Mouse (Mus musculus): ENCODE measurements around the gene Nsun5.
"Not testable (repeated sequence)": the region's sequence is repeated elsewhere in the genome, so short reads cannot be mapped to it uniquely, and the experiment has no call there.

Nsun5 gene

DNA sequence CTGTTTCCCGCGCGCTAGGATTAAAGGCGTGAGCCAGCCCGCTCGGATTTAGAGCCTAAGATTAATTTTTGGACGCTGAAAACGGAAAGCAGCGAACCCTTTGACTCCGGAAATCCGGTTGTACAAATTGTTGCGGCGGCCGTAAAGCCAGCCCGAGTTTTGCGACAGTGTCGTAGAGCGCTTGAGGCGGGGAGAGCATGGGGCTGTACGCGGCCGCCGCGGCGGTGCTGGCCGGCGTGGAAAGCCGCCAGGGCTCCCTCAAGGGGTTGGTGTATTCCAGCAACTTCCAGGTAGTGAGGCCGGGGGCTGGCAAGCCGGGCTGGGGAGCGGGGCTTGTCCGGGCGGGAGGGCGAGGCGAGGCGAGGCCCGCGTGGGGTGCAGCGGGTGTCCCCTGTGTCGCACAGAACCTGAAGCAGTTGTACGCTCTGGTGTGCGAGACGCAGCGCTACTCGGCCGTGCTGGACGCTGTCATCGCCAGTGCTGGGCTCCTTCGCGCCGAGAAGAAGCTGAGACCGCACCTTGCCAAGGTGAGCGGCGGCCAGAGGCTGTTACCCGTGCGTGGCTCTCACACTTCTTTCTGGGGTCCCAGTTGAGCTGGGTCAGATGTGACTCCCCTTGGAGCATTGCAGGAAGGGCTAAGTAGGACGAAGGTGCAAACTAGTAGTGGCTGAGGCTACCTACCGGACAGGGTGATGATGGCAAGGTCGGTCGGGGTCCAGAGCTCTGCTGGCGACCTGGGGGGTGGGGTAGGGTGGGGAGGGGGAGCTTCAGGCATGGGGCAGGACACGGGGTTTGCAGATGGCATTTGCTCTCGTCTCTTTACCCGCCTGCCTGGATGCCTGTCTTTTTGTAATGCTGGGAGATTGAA, at the start of gene Nsun5:
Gene Nsun5, plus strand, starts transcription at position 167 of the 868 bp plus-strand sequence.
- peak; percentile 79 for DNase-seq (ENCODE audit: low read depth)

DNA sequence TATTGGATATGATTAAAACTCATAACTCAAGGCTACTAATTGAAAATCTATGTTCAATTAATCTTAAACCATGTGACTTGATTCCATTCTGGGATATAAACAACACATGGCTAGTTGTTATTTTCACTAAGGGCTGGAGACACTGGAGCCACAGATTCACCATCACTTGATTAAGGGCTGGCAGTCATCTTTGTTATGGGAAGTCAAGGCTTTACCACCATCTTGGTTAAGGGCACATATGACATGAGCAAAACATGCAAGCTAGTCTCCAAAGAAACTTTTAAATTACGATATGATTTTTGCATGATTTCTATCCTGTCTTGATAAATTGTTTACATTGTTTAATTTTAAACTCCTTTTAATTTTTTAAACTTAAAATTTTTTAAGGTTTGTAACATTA, 47.6 kb upstream of the Nsun5 start:
- no peak for DNase-seq (ENCODE audit: low read depth)

DNA sequence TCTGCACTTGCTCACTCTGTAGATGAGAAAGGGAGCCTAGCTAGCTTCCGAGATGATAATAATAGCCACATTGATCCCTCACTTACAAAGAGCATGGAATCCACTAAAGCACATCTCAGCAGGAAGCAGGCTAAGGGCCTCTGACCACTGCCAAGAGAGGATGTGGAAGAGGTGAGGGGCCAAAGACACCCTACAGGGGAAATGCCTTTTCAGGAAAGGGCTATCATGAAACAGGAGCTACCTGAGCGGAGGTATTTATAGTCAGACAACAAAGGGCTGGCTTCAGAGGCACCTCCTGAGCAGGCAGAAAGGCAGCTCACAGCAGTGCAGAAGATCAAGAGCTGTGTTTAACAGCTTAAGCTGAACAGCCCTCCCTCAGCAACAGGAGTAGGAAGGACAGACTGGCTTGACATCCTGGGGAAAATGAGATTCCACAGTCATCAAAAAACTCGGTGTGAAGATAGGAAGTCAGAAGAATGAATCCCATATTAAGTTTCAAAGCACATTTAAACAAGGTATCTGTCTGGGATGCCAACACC, 43.6 kb upstream of the Nsun5 start:
- DNase-seq (ENCODE audit: low read depth), result no peak

DNA sequence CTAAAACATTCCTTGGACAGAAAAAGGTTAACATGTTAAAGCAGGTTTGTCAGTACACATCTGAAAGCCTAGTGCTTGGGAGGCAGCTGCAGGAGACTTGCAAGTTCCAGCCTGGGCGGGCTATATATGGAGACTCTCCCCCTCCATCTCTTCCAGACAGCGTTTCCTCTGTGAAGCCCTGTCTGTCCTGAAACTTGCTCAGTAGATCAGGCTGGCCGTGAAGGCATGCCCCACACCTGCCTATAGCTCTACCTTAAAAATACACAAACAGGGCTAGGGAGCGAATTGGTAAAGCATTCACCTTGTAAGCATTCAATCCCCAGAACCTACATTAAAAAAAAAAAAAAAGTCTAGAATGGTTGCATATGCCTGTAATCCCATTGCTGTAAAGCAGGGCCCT, 40.3 kb upstream of the Nsun5 start:
- no peak for DNase-seq (ENCODE audit: low read depth)

DNA sequence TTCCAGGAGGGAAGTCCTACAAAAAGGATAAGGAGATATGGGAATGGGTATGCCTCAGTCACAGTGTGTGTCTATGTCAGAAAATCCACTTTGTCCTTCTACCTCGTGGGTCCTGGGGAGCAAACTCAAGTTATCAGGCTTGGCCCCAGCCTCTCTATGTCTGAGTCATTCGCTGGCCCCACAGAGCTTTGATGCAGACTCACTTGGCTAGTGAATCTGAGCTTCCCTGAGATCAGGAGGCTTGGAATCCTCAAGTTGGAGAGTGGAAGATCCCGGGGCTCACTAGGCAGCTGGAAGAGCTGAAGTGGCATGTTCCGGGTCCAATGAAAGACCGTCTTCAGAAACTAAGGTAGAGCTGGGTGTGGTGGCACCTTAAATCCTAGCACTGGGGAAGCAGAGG, 39.6 kb upstream of the Nsun5 start:
- no peak for DNase-seq (ENCODE audit: low read depth)

DNA sequence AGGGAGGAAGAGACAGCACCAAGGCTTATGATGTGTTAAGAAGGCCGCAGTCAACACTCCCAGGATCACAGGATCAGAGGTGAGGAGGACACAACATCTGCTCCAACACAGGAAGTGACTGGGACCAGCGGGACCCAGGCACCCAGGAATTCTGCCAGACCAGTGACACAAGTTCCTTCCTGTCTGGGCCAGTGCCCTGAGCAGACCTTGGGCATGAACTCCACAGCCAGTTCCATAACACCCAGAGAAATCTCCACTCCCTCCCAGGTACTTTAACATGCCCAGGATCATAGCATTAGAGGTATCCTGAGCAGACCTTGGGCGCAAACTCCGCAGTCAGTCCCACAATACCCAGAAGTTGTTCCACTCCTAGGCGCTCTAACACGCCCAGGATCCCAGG, 38.6 kb upstream of the Nsun5 start:
- DNase-seq (ENCODE audit: low read depth), result no peak

DNA sequence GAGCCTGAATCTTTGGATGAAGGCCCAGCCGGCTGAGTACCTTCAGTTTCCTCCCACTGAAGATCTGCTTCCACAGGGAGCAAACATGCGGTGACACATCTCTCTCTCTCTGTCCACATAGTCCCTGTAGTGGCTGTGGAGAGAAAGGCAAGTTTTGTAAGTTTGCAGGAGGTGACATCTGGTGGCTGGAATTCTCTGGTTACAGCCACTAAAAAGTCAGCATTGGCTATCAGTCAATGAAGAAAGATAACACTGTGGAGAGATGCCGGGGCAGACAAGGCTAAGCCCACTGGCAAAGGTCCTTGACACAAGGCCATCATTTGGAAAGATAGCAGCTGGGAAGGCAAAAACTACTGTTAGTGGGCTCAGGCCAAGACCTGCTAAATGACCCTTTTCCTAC, 32.2 kb upstream of the Nsun5 start:
- no peak for DNase-seq (ENCODE audit: low read depth)

DNA sequence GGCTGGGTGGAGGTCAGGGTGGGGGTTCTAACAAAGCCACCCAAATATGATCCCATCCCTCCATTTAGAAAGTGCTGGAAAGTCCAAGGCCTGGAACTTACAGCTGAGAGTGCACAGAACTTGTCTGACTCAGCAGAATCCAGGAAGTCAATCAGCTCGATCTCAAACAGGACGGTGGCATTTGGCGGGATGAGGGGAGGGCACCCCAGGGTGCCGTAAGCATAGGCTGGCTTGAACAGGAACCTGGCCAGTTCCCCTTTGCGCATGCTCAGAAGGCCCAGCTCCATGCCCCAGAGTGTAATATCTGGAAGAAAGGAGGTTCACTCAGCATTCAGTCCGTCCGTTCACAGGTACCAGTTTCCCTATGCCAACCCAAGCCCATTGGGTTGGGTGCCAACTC, 23.8 kb upstream of the Nsun5 start:
- no peak for DNase-seq (ENCODE audit: low read depth)

DNA sequence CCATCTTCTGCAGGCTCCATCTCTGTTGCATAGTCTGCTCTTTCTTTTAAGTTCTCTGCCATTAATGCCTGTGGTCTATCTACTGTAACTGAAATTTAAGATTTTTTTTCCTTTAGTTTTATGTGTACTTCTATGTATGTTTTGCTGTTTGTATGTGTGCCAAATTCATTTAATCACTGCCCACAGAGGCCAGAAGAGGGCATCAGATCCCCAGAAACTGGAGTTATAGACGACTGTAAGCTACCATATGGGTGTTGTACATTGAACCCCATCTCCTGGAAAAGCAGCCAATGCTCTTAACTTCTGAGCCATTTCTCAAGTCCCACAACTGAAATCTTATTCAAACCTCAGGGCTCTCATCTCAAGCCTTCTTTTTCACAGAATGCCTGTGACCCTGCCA, 23.3 kb upstream of the Nsun5 start:
- no peak for DNase-seq (ENCODE audit: low read depth)

DNA sequence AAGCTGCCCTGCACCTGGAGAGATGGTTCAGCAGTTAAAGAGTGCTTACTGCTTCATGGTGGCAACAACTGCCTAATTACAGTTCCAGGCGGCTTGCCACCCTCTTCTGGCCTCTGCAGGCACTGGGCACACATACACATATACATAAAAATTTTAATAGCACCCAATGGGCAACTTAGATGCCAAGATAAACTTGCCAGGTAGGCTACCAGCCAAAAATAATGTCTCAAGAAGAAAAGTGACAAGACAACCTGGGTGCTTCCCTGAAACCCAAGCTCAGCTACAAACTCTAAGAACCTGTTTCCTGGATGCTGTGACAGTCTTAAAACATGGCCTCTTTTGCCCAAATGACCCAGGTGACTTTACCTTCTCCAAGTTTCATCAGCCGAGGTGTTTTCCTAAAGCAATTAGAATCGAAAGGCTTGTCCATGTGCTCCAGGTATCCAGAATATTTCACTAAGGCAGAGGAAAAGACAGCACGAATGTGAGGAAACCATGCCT, 22.2 kb upstream of the Nsun5 start:
- no peak for DNase-seq (ENCODE audit: low read depth)

DNA sequence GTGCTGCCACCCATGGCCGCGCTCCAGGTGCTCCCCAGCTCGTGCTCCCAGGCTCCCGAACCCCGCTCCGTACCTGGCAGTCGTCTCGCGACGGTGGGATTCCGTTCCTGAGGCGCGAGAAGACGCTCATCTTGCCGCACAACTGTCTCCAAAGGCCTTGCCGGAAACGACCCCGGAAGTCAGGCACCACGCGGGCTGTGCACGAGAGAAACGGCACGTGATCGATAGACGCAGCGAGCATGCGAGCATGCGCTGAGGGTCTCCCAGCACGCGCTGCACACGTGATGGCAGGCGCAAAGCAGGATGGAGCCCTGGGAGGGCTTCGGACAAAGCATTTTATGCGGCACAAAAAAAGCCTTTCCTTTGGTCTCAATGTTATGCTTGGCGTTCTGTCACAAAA, 19.9 kb upstream of the Nsun5 start, which contains the start of gene Fkbp6:
Gene Fkbp6, minus strand, starts transcription at position 183 of the 400 bp plus-strand sequence.
- DNase-seq (ENCODE audit: low read depth), result no peak

DNA sequence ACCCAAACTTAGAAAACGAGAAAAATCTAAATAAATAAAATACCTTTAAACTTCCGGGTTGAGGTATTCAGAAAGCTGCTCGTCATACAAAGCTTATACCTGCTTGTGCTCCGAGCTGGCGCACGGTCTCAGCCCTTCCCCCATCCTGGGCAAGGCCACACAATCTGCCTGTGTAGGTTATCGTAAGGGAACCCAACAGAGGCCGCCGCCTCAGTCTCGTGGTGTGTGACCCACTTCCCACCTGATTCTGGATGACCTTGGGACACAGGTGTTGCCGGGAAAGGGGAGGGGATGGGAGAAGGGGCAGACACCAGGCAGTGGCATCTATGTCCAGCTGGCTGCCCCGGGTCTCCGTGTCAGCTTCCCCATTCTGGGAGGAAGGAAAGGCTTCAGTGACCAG, 18.1 kb upstream of the Nsun5 start:
- DNase-seq (ENCODE audit: low read depth), result no peak

DNA sequence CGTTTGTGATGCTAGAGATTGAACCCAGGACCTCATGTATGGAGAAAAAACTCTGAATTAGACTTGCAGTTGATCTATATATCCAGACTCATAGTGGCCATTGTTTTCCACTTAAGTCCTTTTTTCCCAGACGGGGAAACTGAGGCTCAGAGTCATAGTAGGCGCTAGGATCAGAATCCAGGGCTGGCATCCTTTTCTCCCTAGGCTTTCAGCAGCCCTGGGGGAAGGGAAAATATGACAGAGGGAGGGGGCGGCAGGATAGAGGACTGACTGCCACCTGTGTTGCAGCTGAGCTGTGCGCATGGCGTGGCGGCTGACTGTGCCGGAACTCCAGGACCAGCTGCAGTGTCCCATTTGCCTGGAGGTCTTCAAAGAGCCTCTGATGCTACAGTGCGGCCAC, 16.8 kb upstream of the Nsun5 start, which contains the start of gene Trim50:
Gene Trim50, plus strand, starts transcription at position 301 of the 400 bp plus-strand sequence.
- no peak for DNase-seq (ENCODE audit: low read depth)

DNA sequence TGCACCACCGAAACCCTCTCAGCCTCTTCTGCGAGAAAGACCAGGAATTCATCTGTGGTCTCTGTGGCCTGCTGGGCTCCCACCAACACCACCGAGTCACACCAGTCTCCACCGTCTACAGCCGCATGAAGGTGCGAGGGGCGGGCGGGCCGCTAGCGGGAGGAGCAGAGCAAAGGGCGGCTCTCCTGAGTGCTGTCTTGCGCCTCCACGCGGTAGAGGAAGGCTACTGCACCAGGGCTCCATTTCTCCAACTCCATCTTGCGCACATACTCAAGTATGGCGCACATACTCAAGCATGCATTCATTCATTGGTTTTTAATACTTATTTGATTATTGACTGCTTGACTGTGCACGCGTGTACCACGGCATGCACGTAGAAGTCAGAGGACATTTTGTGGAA, 16.2 kb upstream of the Nsun5 start:
- DNase-seq (ENCODE audit: low read depth), result no peak

DNA sequence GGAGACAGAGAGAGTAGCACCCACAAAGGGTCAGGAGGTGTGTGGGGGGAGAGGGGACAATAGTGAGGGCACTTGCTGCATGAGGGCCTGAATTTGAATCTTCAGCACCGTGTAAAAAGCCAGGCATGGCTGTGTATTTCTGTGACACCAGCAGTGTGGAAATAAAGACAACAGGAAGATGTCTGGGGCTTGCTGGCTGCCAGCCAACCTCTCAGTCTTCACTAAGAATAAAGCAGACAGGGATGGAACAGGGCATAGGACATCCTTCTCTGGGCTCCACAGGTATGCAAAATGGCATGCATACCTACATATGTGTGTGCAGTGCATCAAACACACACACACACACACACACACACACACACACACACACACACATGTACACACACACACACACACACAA, 13.7 kb upstream of the Nsun5 start:
- DNase-seq (ENCODE audit: low read depth), result no peak

DNA sequence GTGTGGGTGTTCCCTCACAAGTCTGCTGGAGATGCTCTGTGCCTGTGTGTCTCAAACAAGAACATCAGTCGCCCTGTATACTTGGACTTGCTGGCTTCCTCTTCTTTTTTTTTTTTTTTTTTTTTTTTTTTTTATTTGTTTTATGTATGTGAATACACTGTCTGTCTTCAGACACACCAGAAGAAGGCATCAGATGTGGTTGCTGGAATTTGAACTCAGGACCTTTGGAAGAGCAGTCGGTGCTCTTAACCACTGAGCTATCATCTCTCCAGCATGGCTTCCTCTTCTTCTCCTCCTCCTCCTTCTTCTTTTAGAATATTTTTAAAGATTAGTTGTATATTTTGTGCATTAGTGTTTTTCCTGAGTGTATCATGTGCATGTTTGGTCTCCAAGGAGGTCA, 12.2 kb upstream of the Nsun5 start:
- no peak for DNase-seq (ENCODE audit: low read depth)

DNA sequence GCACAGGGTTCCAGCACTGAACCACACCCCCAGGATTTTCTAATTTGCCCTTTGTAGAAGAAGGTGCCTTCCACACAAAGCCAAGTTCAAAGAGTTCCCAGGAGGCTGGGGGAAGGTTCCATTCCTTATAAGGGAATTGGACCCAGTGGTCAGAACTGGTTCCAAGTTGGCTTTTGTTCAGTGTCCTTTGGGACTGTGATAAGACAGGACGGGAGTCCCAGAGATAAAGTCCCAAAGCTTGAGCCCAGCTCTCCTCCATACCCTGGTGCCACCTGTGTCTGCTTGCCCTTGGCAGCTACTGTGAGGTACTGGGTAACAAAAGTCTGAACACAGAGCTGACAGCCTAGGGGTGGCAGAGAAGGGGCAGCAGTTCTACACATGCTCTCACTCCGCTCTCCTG, 10.0 kb upstream of the Nsun5 start:
- DNase-seq (ENCODE audit: low read depth), result no peak

DNA sequence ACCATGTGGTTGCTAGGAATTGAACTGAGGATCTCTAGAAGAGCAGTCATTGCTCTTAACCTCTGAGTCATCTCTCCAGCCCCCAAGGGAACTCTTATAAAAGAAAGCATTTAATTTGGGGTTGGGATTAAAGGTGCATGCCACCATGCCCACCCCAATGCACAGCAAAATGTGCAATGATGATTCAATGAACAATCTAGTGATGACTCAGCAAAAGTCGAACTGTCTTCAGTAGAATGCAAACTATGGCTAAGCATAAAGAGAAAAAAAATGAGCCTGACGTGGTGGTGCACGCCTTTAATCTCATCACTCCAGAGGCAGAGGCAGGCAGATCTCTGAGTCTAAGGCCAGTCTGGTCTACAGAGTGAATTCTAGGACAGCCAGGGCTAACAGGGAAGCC, 7.2 kb upstream of the Nsun5 start:
- no peak for DNase-seq (ENCODE audit: low read depth)

DNA sequence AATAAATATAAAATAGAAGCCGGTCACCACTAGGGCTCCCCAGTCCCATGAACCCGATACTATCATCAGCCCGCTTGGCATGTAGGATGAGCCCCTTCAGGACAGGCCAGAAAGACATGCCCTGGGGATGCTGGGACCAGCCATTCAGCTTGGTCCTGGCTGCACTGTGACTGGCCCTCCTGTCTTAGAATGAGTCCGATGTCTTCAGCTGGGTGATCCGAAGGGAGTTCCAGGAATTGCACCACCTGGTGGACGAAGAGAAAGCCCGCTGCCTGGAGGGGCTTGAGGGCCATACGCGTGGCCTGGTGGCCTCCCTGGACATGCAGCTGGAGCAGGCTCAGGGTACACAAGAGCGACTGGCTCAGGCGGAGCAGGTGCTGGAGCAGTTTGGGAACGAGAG, 6.2 kb upstream of the Nsun5 start:
- DNase-seq (ENCODE audit: low read depth), result no peak

DNA sequence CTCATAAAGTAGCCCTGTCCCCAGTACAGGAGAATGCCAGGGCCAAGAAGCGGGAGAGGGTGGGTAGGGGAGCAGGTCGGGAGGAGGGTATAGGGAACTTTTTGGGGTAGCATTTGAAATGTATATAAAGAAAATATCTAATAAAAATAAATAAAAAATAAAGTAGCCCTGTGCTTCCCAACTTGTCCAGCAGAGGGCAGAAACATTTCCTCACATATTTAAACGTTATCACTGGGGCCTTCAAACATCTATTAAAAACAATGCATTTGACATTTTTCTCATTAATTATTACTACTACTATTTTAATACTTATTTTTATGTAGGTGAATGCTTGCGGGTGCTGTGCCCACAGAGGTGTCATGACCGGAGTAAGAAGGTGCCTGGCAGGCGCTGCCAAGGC, 1.9 kb upstream of the Nsun5 start:
- DNase-seq (ENCODE audit: low read depth), result no peak

DNA sequence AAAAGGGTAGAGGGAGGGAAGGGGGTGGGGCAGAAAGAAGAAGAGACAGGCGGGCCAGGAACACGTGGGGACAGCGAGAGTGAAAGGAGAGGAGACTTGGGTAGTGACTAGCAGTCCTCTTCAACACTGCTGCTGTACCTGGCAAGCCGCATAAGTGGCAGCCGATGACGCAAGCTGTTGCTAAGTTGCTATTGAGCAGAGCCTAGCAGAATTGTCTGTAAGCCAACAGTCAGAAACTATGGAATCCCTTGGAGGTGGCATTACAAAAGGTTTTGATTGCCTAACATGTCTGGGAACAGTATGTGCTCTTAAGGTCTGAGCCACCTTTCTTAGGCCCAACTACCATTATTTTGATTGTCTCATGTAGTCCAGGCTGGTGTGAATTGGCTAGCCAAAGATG, 1.4 kb upstream of the Nsun5 start:
- DNase-seq (ENCODE audit: low read depth), result no peak

DNA sequence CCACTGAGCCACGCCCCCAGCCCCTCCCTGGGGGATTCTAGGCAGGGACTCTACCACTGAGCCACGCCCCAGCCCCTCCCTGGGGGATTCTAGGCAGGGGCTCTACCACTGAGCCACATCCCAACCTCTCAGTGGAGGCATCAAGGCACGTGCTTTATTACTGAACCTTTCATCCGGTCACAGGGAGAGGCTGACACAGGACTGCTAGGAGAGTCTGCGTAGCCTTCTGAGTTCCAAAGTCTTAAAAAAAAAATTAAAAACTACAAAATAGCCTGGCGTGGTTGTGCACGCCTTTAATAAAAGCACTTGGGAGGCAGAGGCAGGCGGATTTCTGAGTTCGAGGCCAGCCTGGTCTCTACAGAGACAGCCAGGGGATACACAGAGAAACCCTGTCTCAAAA, 557 bp upstream of the Nsun5 start:
- DNase-seq (ENCODE audit: low read depth), result not testable (repeated sequence)

DNA sequence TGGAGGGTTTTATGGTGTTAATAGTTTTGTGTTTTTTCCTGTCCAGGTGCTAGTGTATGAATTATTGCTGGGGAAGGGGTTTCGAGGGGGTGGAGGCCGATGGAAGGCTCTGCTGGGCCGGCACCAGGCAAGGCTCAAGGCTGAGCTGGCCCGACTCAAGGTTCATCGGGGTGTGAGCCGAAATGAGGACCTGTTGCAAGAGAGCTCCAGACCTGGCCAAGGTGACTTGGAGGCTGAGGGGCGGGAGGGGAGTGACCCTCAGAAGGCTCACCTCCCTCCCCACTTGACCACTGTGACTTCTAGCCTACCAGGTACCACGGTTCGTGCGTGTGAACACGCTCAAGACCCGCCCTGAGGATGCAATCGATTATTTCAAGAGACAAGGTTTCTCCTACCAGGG, 1.4 kb downstream of the Nsun5 start:
- no peak for DNase-seq (ENCODE audit: low read depth)

DNA sequence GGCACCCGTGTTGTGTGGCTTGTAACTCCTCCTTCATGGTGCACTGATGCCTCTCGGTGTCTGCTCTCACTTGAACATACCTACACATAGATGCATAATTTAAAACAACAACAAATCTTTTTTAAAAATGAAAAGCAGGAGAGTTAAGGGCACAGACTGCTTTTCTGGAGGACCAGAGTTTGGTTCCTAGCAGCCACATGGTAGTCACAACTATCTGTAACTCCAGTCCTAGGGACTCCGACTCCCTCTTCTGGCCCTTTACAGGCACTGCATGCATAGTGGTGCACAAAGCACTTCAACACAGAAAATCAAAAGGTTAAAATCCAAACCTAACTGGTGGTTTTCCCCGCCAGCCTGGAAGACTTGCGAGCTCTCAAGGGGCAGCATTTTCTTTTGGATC, 3.8 kb downstream of the Nsun5 start:
- DNase-seq (ENCODE audit: low read depth), result no peak

All from fibroblast of lung, adult 2 months (primary cell).